Mouse (Mus musculus) monocyte, adult 5-6 weeks (primary cell): ENCODE measurements around the gene Nfkb2. TPM values are rescaled to one million over a fixed set of nuclear protein-coding genes. Genes with fewer than 3 reads are reported as not detected.
A peak's percentile ranks its signal among the peaks of the same experiment; 100 is the strongest.

Experiments
- ATAC-seq: fragments of 153-309, 156-312 bp; replicated peaks from 2 replicates; pipeline ENCODE4 v1.8.0; 2017; ENCODE audit warnings: mild to moderate bottlenecking; ENCODE audit not compliant: low TSS enrichment, insufficient number of reproducible peaks, severe bottlenecking, poor library complexity, low FRiP score
- total RNA-seq: library from RNA; stranded (forward); fragments of 200-1000, 200-491, 200-594 nt; gene quantifications from 3 replicates; pipeline ENCODE4 v1.2.3, GENCODE M21; 2017

The Nfkb2 gene
- total RNA-seq, 1 experiment from 2014 or later: 48.8 TPM

DNA sequence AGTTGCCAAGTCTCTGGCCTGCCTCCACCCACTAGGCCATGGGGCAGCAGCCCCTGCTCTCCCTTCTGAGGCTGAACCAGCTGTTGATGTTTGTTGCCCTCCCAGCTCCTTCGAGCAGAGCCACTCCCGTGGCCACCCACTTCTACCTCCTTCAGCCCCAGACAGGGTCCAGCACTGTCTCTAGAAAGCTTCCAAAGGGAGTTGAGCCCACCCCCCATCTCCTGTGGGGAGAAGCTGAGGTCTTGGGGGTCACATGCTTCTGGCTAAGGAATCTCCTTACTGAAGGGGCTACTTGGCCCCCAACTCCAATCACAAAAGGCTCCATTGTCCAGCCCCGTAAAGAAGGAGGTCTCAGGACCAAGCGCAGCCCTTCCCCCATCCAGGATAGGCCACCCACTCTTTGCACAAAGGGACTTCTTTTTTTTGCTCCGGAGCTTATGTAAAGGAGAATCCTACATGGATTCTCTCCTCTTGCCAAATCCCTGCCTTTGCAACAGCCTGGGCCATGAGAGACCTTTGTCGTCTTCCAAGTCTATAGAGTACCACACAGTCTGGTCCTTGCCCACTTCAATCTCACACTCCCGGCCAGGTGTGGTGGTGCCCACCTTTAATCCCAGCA, 28.7 kb downstream of the Nfkb2 start:
- no peak for ATAC-seq

DNA sequence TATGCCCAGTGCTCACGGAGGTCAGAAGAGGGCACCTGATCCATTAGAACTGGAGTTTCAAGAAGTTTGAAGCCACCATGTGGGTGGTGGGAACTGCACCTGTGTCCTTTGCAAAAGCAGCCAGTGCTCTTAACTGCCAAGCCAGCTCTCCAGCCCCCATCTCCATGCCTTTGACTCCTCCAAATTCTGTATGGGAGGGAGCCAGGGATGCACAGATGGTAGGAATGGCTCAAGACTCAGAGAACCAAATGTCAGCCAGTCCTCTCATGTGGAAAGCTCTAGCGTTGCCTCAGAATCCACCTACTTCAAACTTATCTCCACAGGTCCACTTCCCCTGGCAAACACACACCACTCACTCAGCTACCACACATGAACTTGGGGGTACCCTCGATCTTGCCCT, 29.8 kb downstream of the Nfkb2 start:
- no peak for ATAC-seq

DNA sequence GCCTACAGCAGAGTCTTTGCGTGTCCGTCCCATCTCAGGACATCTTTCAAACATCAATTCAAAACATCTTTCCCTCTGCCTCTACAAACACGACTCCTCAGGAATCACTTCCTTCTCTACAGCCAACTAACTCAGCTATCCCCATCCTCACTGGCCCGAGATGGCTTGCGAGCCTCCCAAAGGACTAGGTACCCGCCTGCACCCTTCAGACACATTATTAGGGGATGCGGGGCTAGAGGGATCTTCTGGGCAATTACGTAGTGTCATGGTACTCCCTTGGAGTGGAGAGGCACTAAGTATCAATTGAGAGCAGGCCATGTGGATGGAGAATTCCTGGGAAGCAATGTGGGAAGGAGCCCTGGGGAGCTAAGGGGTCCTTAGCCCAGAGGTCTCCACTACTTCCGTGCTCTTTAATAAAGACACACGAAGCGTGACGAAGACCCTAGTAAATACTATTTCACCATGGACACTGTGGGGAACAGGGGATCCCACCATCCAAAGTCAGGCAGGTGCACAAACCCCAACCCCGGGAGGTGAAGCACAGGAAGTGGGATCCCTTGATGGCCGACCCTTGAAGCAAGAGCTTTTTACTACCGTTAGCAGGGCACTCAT, 33.7 kb downstream of the Nfkb2 start:
- ATAC-seq: no peak

DNA sequence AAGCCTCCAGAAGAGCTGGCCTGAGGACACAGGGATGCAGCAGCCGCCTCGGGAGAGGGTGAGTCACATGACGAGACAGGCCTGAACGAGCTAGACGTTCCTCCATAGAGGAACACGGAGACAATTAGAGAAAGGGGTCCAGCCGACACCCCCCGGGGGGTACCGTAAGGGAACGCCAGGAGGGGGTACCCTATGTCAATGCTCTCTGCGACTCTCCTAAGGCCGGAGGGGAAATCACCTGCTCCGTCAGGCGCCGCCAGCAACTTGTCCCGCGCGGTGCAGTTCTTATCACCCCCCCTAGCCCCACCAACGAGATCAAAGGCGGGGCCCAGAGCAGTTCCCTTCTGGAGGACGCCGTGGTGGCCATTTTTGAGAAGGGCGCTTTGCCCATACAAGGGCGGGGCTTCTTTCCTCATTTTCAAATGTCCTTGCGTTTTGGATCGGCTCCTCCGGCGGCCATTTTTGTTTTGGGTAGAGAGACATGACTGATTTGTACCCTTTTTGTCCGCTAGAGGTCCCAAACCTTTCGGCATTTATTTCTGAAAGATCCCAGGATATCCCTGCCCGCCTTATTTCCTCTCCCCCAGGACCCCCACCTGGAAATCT, 34.3 kb downstream of the Nfkb2 start, which contains the start of gene Cuedc2:
Gene Cuedc2, minus strand, starts transcription at position 372 of the 606 bp plus-strand sequence.
- ATAC-seq: peak; percentile 76

DNA sequence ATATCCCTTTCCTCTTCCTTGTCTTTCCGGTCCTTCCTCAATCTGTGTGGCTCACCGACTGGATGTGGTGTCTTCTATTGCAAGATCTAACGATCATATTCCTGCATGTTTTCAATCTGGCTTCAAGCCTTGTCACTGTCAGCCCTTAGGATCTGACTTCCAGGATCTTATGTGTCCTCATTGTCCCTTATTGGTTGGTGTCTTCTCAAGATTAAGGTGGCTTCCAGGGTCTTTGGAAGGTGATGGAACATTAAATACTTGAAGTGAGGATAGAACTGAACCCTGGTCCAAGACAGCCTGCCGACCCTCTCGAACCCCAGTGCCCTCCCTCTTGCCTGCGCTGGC, 34.8 kb downstream of the Nfkb2 start:
- ATAC-seq: peak; percentile 1; the same call in 1 of the 2 replicates

DNA sequence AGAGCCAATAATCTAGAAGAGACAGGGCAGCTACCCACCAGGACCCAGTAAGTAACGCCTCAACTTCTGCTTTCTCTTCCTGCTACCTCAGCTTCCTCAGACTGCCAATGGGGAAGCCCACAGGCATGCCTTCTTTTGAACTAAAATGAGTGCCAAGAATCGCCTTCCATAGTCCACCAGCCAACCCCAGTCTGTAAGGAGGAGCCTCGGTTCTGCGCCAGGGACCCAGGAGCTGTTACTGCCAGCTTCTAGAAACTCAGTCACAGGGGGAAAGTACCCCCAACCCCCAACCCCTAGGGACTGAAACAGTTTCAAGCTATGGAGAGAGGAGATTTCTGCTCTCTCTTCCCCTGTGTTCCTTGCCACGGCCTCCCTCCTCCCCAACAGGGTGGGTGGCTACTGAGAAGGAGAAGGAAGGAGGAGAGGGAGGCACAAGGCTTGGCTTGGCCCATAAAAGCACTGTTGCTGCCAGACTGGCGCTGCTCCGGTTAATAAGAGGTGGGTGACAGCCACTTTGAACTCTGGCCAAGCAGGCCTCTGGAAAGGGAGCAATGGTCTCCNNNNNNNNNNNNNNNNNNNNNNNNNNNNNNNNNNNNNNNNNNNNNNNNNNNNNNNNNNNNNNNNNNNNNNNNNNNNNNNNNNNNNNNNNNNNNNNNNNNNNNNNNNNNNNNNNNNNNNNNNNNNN, 35.3 kb downstream of the Nfkb2 start:
- ATAC-seq: peak; percentile 67

DNA sequence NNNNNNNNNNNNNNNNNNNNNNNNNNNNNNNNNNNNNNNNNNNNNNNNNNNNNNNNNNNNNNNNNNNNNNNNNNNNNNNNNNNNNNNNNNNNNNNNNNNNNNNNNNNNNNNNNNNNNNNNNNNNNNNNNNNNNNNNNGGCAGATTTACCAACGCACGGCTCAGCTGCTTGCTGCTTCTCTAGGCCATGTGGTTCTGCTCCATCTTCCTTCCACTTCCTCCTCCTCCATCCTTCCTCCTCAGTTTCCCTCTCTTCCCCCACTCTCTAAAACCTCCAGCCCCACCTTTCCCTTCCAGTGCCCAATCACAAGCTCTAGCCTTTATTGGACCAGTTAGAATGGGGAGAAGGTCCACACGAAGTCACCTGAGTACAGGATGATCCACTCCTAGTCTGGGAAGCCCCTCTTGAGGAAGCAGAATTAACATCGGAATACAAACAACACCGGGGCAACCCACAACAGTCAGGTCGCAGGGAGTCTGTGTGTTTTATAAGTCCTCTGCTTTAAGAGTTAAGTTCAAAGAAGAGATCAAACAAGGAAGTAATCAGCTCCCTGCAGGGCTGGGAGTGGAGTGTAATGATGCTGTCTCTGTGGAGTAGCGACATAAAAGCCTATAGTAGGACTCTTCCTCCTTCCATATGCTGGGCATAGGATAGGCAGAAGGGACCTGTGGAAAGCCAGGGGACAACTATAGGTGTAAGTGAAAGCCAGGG, 40.7 kb downstream of the Nfkb2 start:
- no peak for ATAC-seq

DNA sequence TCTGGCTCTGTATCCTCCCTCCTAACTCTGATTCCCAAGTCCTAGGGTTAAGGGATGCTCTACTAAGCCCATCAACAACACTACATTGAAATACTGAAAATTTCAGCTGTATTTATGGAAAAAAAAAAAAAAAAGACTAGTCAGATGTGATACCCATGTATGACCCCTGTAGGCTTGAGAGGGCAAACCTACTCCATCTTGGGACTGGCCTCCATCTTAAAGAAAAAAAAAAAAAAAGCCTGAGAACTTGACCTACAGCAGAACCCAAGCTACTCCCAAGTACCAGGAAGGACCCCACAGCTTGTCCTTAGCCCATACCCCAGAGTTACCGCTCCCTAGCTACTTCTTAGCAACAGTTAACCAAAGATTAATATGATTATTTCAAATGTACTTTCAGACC, 43.0 kb downstream of the Nfkb2 start:
- ATAC-seq: no peak

DNA sequence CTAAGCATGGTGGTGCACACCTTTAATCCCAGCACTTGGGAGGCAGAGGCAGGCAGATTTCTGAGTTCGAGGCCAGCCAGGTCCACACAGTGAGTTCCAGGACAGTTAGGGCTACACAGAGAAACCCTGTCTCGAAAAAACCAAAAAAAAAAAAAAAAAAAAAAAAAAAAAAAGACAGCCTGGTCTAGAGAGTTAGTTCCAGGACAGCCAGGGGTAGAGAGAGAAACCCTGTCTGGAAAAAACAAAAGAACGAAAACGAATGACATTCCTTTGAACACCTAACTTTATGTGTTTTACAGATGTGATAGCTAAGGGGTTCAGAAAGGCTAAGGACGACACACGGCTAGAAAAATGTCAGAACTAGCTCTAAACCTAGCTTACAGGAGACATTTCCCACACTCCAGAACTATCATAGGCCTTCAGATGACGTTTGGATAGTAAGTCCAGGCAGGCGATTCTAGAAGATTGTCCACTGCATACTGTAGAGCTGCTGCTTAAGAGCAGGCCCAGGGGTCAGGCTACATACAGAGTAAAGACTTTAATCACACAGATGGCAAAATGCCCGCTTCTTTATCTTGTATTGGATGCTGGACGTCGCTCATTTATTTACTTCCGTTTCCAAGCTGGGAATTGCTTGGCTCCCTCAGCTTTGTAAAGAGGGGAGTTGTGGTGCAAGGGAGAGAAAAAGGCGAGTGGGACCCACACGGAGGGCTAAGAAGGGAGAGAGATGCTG, 44.0 kb downstream of the Nfkb2 start:
- no peak for ATAC-seq

DNA sequence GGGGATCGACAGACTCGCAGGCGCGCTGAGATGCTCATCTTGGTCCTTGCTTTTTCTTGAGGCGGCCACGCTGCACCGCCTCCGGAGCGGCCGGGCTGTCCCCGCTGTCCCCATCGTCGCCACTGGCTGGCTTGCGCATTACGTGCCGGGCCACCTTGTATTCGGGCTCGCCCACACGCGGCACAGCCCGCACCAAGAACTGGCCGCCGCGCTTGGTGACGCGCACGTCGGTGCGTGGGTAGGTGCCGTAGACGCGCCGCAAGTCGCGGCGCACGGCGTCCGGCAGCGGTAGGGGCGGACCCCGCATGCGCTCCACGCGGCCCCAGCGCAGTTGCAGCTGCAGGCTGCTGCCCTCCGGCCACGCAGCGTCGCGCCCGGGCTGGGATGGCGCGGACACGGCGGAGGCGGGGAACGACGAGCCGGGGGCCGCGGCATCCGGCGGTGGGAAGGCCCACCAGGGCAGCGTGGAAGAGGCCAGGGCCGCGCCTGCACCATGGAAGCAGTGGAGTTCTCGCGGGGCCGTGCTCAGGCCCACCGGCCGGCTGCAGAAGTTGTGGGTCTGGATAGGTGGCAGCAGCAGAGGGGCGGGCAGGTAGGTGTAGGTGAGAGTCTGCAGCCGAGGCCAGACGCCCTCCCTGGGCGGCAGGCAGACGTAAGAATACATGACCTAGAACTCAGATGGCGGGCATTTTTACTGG, 44.8 kb downstream of the Nfkb2 start:
- ATAC-seq: peak; percentile 54

DNA sequence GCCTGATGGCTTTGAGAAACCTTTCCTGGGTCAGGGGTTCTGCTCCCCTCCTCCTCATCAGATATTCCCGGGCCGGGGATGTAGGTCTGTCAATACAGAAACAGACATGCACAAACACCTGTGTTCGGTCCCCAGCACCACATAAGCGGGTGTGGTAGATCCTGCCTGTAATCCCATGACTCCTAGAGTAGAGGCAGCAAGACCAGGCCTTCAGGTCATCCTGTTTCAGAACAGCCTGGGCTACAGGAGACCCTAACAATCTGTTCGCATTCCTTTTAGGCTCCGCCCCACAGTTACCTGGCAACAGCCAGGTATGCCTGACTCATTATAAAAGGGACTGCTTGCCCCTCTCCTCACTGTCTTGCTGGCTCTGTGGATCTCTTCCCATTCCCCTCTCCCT, 45.4 kb downstream of the Nfkb2 start:
- no peak for ATAC-seq

DNA sequence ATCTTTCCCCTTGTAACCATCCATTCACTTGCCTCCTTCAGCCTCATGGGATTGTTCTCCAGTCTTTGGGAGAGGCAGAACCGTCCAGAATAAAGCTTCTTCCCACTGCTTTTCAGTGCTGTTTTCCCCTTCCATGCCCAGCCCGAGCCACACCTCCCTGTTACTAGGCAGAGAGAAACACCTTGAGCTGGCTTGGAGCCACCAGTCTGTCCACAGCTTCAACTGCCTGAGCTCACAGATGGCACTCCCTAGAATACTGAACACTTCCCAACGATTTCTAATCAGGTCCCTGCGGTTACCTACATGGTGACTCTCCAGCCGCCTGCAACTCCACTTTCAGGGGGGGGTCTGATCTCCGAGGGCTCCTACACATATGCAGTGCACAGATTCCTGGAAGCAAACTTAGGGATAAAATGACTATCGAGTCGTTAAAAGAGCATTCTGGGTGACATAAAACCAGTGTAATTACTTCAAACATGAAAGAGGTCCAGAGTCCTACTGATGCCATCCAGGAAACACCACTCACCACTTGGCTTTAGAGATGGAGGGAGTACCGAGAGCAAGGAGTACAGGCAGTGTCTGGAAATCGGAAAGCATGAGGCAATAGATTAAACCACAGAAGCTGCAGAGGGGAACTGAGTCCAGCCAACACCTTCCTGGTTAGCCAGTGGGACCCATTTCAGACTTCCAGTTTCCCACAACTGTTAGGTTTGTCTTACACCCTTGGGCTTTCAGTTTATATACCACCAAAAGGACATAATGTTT, 46.2 kb downstream of the Nfkb2 start, which contains the start of gene 2310034G01Rik:
Gene 2310034G01Rik, minus strand, starts transcription at position 135 of the 765 bp plus-strand sequence.
- no peak for ATAC-seq

DNA sequence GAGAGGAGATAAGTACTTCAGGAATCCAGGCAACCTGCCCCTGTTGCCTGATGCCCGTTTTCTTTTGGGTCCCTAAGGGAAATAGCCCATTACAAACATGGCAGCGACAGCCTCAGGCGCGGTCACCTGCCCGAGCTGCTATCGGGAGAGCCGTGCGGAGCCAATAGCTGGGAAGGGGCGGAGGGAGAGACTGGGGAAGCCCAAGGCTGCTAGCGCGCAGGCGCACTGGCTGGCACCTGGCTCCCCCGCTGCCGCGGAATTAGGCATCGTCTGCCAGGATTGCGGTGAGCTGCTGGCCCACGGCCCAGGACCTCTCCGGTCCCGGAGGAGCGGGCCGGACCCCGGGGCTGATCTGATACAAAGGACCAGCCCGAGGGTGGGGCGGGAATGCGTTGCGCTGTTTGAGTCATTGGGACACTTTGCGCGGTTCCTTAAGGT, 52.6 kb downstream of the Nfkb2 start:
- peak; percentile 90 for ATAC-seq

DNA sequence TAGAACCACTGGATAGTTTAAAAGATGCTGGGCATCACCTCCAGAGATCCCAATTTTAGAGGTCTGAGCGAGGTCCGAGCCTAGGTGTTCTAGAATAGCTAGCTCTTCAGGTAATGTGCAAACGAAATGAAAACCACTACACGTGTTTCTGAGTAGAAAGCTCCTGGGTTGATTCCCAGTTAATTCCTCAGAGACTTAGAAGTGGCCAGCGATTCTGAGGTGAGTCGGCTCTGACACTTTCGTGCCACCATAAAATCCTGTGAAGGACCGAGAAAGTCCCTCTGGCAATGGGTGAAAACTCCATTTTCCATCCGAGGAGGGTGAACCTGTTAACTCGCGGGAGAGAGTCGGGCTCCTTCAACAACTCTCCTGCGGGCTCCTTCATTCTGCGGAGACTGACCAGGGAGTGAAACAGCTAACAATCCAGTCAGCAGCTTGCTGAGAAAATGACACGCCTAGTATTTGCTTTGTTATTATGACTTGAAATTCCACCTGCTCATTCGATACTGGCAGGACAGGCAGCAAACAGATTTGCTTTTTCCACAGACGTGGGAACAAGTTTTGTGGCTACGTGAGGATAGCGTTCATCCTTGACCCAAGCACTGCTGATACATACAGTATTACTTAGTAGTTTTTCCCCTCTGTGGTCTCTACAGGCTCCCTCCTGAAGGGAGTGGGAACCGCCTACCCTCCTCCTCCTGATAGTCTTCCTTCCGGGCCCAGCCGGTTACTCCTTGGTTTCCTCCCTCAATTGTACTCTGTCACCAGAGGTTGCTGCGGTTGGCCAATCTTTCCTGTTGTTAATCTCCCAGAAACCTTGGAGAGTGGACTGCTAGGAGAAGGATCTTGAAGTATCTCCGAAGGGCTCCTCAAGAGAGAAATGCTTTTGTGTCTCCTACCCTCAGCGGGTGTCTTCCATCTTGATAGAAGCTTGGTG, 53.5 kb downstream of the Nfkb2 start:
- ATAC-seq: no peak

DNA sequence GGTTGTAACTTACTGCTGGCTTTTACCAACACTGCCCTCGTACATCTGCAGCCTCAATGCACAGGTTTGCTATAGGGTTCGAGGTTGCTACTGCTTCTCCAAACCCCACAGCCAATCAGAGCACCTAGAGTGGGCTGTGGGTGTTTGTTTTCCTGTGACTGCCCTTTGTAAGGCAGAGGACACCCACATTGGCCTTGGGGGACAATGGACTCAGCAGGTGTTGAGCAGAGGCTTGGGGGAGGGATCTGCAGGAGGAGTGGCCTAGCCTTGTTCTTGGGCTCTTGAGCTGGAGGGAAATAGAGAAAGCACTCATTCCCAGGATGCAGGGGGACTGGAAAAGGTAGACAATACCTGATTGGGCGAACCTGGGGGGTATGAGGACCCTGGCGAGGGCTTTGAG, 54.3 kb downstream of the Nfkb2 start:
- no peak for ATAC-seq
